Mouse (Mus musculus) lung, adult 2 months (tissue): ENCODE measurements around the gene Aldh16a1.

Source experiments
- CTCF ChIP-seq: fragments of 200-500 bp; IDR thresholded peaks from 2 replicates; pipeline ENCODE4 v1.5.1; 2011; ENCODE audit warnings: mild to moderate bottlenecking, low read length, control low read depth; ENCODE audit not compliant: insufficient read depth
- POLR2A ChIP-seq: fragments of 200-500 bp; IDR thresholded peaks from 2 replicates; pipeline ENCODE4 v1.6.1; 2011; ENCODE audit warnings: low read depth, mild to moderate bottlenecking, control low read depth, low read length, borderline replicate concordance; ENCODE audit errors: extremely low read depth

GRCm38 (mm10) chr7:45129776-45130512, 24.4 kb downstream of the Aldh16a1 start:
- TF ChIP-seq CTCF (no peak), POLR2A (no peak)
